Mouse (Mus musculus): Measurements from ENCODE around the gene Tbxas1. TPM values are rescaled to one million over a fixed set of nuclear protein-coding genes. Genes with fewer than 3 reads are reported as not detected.
A peak's percentile ranks its signal among the peaks of the same experiment; 100 is the strongest.

Tbxas1 gene
- total and polyA plus RNA-seq, 3 experiments = not detected

DNA sequence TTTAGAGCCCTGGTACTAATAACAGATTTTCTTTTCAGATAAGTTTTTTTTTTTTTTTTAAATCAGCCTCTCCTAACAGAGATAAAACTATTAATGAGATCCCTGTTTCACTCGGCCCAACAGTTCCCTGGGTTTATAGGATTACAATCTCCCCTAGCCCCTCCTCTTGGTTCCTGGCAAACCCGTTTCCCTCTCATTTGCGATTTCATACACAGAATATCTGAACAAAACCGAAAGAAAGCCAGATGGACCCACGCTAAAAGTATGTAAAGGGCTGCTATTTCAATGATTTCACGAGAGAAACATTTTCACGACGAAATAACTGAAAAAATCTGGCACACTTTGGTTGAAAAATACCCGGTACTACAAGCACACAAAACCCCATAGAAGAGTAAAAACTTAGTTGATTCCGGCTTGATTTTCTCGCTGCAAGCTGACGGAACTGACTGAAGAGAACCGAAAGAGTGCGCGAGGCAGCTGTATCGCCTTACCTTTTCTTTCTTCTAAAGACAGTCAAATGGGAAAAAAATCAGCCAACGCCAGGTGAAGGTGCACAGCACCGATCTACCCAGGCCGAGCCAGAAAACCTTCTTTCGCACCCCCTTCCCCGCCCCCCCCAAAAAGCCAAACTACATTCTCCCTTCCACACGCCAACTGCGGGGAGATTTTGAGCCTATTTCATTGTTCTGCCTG, 493 bp upstream of the Tbxas1 start:
- dilution Hi-C loops (cut with MboI; ENCODE audit: extremely low pct_ligation_motif_present, extremely low pct_unique_long_range_greater_than_20kb, low sequenced_read_pairs) = no loop called here
- in situ Hi-C loops (cut with MboI; ENCODE audit: low pct_ligation_motif_present, low pct_unique_long_range_greater_than_20kb, low sequenced_read_pairs) = no loop called here
- TF ChIP-seq CTCF (conservative IDR thresholded peaks at IDR 0.05 in 1 of 2, IDR thresholded peaks at IDR 0.05 in 1 of 2; ENCODE audit: low read depth in 2 of 2, low read length in 2 of 2) (no peak), IRF4 (IDR thresholded peaks at IDR 0.05; ENCODE audit: low read depth, low read length) (peak; percentile 41; the same call in 1 of the 2 replicates), TBP (conservative IDR thresholded peaks at IDR 0.05; ENCODE audit: low read depth, low read length) (0 out of 2 replicates have a peak, but pooled peaks have one; percentile 45)
- Histone ChIP-seq H3K4me1 (ENCODE audit: control insufficient read depth in 1 of 2, insufficient read depth in 2 of 2) (peaks cover 4 to 19% of the 10 kb centered on the region in 2 experiments; a peak in 3 of 4 replicates), H3K4me2 (ENCODE audit: insufficient read depth, low read depth, poor library complexity, severe bottlenecking) (peak overlapping the region; percentile 89), H3K9ac (ENCODE audit: insufficient read depth, low read depth) (peak overlapping the region; percentile 80), H3K4me3 (replicated peaks in 1 of 3; ENCODE audit: low read depth in 2 of 3, low read length in 2 of 3, poor library complexity in 1 of 3) (peak overlapping the region; percentile 71 to 81 (median 77)), H3K9me3 (replicated peaks; ENCODE audit: low read length) (peaks cover 2% of the 10 kb centered on the region), H3K36me3 (replicated peaks in 1 of 2; ENCODE audit: control insufficient read depth in 1 of 2, insufficient read depth in 1 of 2, low read length in 1 of 2) (no peaks in the 10 kb centered on the region), H3K27me3 (replicated peaks) (peaks cover 33% of the 10 kb centered on the region), H3K27ac (ENCODE audit: insufficient read depth, low read depth) (no peak overlapping the region), H3K79me2 (replicated peaks; ENCODE audit: control insufficient read depth, extremely low read depth, insufficient read depth, poor library complexity, severe bottlenecking) (0 out of 2 replicates have a peak, but pooled peaks cover 4% of the 10 kb centered on the region)
- peak; percentile 56 for DNase-seq (ENCODE audit: extremely low read depth)

DNA sequence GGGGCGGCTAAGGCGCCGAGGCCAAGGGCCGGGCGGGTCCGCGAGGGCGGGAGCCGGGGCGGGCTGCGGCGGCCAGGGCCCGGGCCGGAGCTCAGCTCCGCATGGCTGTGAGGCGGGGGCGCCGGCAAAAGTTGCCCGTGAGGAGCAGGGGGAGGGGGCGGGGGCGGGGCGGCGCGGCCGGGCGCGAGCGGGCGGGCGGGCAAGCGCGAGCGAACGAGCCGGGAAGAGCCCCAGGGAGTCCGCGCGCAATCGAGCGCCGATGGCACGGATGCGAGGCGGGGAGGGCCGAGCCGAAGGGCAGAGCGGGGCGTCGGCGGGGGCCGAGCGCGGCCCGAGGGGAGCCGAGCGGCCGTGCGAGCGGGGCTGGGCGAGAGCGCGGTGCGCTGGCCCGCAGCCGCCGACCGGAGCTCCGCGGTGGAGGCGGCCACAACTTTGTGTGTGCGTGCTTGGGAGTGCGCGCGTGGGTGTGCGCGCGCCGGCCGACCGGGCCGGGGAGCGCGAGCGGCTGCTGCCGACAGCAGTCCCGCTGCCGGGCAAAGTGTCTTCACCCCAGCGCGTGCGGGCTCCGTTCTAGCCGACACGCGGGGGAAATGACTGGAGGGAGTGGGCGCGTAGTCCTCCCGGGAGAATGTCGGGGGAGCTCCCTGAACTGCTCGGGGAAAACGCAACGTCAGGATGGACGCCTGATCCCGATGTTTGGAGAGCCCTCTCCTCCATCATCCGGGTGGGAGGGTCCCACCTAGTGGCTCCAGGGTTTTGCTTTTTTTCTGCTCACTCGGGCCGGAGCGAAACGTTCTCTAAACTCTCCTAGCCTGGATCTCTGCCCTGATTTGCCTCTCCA, 1.1 kb downstream of the Tbxas1 start, which contains the start of gene Hipk2:
Gene Hipk2 (minus strand): TSS at position 95 of the 841 bp plus-strand sequence.
- peaks cover 0 to 14% of the 10 kb centered on the region in 2 experiments; a peak in 3 of 4 replicates for H3K4me1 ChIP-seq (ENCODE audit: control insufficient read depth in 1 of 2, insufficient read depth in 2 of 2)
- H3K9ac ChIP-seq (ENCODE audit: insufficient read depth, low read depth) = peak within 1 kb of the TSS; percentile 80
- H3K36me3 ChIP-seq (replicated peaks in 1 of 2; ENCODE audit: control insufficient read depth in 1 of 2, insufficient read depth in 1 of 2, low read length in 1 of 2) = no peaks in the 10 kb centered on the region
- peak; percentile 67 for TF ChIP-seq MAZ (IDR thresholded peaks at IDR 0.05; ENCODE audit: low read depth, low read length)
- peak; percentile 56; the same call in 1 of the 2 replicates for TF ChIP-seq HCFC1 (IDR thresholded peaks at IDR 0.05; ENCODE audit: low read depth, low read length)
- peak; percentile 32; the same call in 1 of the 2 replicates for TF ChIP-seq SIN3A (IDR thresholded peaks at IDR 0.05; ENCODE audit: low read length)
- TF ChIP-seq RAD21 (IDR thresholded peaks at IDR 0.05; ENCODE audit: low read depth, low read length) = no peak
- peak; percentile 42; the same call in 1 of the 2 replicates for TF ChIP-seq ELF1 (IDR thresholded peaks at IDR 0.05; ENCODE audit: low read depth, low read length)
- TF ChIP-seq POLR2A (IDR thresholded peaks at IDR 0.05; ENCODE audit: low read depth, low read length) = peak; percentile 24; the same call in 1 of the 2 replicates
- no peak for TF ChIP-seq TBP (conservative IDR thresholded peaks at IDR 0.05; ENCODE audit: low read depth, low read length)
- TF ChIP-seq MAX (IDR thresholded peaks at IDR 0.05; ENCODE audit: low read length) = no peak
- TF ChIP-seq NRF1 (IDR thresholded peaks at IDR 0.05; ENCODE audit: low read depth, low read length) = peak; percentile 51
- TF ChIP-seq UBTF (IDR thresholded peaks at IDR 0.05; ENCODE audit: low read depth, low read length) = peak; percentile 70; the same call in 1 of the 2 replicates
- TF ChIP-seq IRF4 (IDR thresholded peaks at IDR 0.05; ENCODE audit: low read depth, low read length) = peak; percentile 34; the same call in 1 of the 2 replicates
- DNase-seq (ENCODE audit: extremely low read depth) = peak; percentile 66
- 0 out of 2 replicates have a peak, but pooled peaks cover 4% of the 10 kb centered on the region for H3K79me2 ChIP-seq (replicated peaks; ENCODE audit: control insufficient read depth, extremely low read depth, insufficient read depth, poor library complexity, severe bottlenecking)
- peak within 1 kb of the TSS; percentile 71 to 81 (median 77) for H3K4me3 ChIP-seq (replicated peaks in 1 of 3; ENCODE audit: low read depth in 2 of 3, low read length in 2 of 3, poor library complexity in 1 of 3)
- no peak within 1 kb of the TSS for H3K27ac ChIP-seq (ENCODE audit: insufficient read depth, low read depth)
- peak within 1 kb of the TSS; percentile 70 for H3K4me2 ChIP-seq (ENCODE audit: insufficient read depth, low read depth, poor library complexity, severe bottlenecking)
- peaks cover 45% of the 10 kb centered on the region for H3K27me3 ChIP-seq (replicated peaks)
- dilution Hi-C loops (cut with MboI; ENCODE audit: extremely low pct_ligation_motif_present, extremely low pct_unique_long_range_greater_than_20kb, low sequenced_read_pairs) (no loop called here), in situ Hi-C loops (cut with MboI; ENCODE audit: low pct_ligation_motif_present, low pct_unique_long_range_greater_than_20kb, low sequenced_read_pairs) (no loop called here)
- H3K9me3 ChIP-seq (replicated peaks; ENCODE audit: low read length) = peaks cover 2% of the 10 kb centered on the region

Data from CH12.LX (cell line).